Mouse (Mus musculus) hindbrain, embryonic 15.5 days (tissue): Measurements from ENCODE around the gene Mta2. TPM values are rescaled to one million over a fixed set of nuclear protein-coding genes. Genes with fewer than 3 reads are reported as not detected.

Source experiments
- ATAC-seq: fragments of 200-750 bp; cut with Nextera tagmentation; 2 replicates; pipeline ENCODE4 v1.8.0; 2017; ENCODE audit warnings: low read depth, moderate number of reproducible peaks, moderate TSS enrichment; ENCODE audit not compliant: low FRiP score
- H3K27ac ChIP-seq: fragments of 300-500 bp; sonication (generic); replicated peaks from 2 replicates; pipeline ENCODE4 v1.5.1; 2015; ENCODE audit warnings: mild to moderate bottlenecking, inconsistent platforms
- H3K27me3 ChIP-seq: fragments of 300-500 bp; sonication (generic); 2 replicates; pipeline ENCODE4 v1.6.1; 2015; ENCODE audit warnings: control low read depth, inconsistent platforms
- H3K36me3 ChIP-seq: fragments of 300-500 bp; sonication (generic); 2 replicates; pipeline ENCODE4 v1.6.1; 2015; ENCODE audit warnings: control low read depth, inconsistent platforms
- H3K4me1 ChIP-seq: fragments of 300-500 bp; sonication (generic); replicated peaks from 2 replicates; pipeline ENCODE4 v1.6.1; 2015; ENCODE audit warnings: control low read depth, inconsistent platforms
- H3K4me2 ChIP-seq: fragments of 300-500 bp; sonication (generic); 2 replicates; pipeline ENCODE4 v1.6.1; 2015; ENCODE audit warnings: moderate library complexity, mild to moderate bottlenecking, inconsistent platforms
- H3K4me3 ChIP-seq: fragments of 300-500 bp; sonication (generic); 2 replicates; pipeline ENCODE4 v1.5.1; 2015; ENCODE audit warnings: mild to moderate bottlenecking, inconsistent platforms
- H3K9ac ChIP-seq: fragments of 300-500 bp; sonication (generic); 2 replicates; pipeline ENCODE4 v1.6.1; 2015; ENCODE audit warnings: inconsistent platforms
- H3K9me3 ChIP-seq: fragments of 300-500 bp; sonication (generic); 2 replicates; pipeline ENCODE4 v1.6.1; 2016; ENCODE audit warnings: control low read depth, inconsistent platforms
- WGBS: fragments of 180-500 bp; shearing (Covaris S2); methylation state at CpG from one replicate; pipeline ENCODE4 v1.1.7; 2015; 5-methylcytosine and 5-hydroxymethylcytosine counted together
- polyA plus RNA-seq: library from polyadenylated mRNA; unstranded; fragments of >200 nt; fragmentation: Nextera tagmentation; extraction: Ambion mirVana; gene quantifications from 2 replicates; pipeline ENCODE4 v1.2.1, GENCODE M21; 2015

Mta2 gene
- polyA plus RNA-seq, 1 experiment from 2014 or later, result 109 TPM

GRCm38 (mm10) chr19:8999223-8999622, 57.5 kb downstream of the Mta2 start:
- Histone ChIP-seq H3K27me3 (no peaks in the 10 kb centered on the region), H3K9ac (no peak overlapping the region), H3K36me3 (no peaks in the 10 kb centered on the region), H3K4me3 (no peak overlapping the region), H3K27ac (no peak overlapping the region), H3K9me3 (no peaks in the 10 kb centered on the region), H3K4me1 (no peaks in the 10 kb centered on the region), H3K4me2 (no peak overlapping the region)
- WGBS, result 89% methylated on average over 4 of the region's 4 CpGs
- no peak for ATAC-seq

Other genes starting within 250 kb of the Mta2 start
- gene Slc3a2, start 218.5 kb upstream of the Mta2 start, polyA plus RNA-seq, result 170 and 175 TPM in 2 replicates
- 91.9 and 96.1 TPM in 2 replicates for gene Wdr74, start 206.0 kb upstream of the Mta2 start, polyA plus RNA-seq
- 1.3 and 1.7 TPM in 2 replicates for gene 1700092M07Rik, start 201.2 kb upstream of the Mta2 start, polyA plus RNA-seq
- 113 and 122 TPM in 2 replicates for gene Stx5a, start 200.5 kb upstream of the Mta2 start, polyA plus RNA-seq
- gene Nxf1, start 184.8 kb upstream of the Mta2 start, polyA plus RNA-seq, result 142 and 145 TPM in 2 replicates
- gene Tmem223, start 170.9 kb upstream of the Mta2 start, polyA plus RNA-seq, result 213 and 214 TPM in 2 replicates
- gene Tmem179b, start 167.4 kb upstream of the Mta2 start, polyA plus RNA-seq, result 31.6 and 33.1 TPM in 2 replicates
- 30.5 and 32.8 TPM in 2 replicates for gene Taf6l, start 155.5 kb upstream of the Mta2 start, polyA plus RNA-seq
- 133 and 144 TPM in 2 replicates for gene Polr2g, start 143.3 kb upstream of the Mta2 start, polyA plus RNA-seq
- gene Zbtb3, start 139.3 kb upstream of the Mta2 start, polyA plus RNA-seq, result 7.8 and 8.6 TPM in 2 replicates
- gene Ttc9c, start 122.5 kb upstream of the Mta2 start, polyA plus RNA-seq, result 56.8 and 58.6 TPM in 2 replicates
- 5.4 and 6.5 TPM in 2 replicates for gene Hnrnpul2, start 121.9 kb upstream of the Mta2 start, polyA plus RNA-seq
- not detected in 2 replicates for gene AC129217.1, start 112.1 kb upstream of the Mta2 start, polyA plus RNA-seq
- gene Bscl2, start 104.4 kb upstream of the Mta2 start, polyA plus RNA-seq, result 101 and 104 TPM in 2 replicates
- gene Gng3, start 102.7 kb upstream of the Mta2 start, polyA plus RNA-seq, result 450 and 460 TPM in 2 replicates
- 0.61 and 0.92 TPM in 2 replicates for gene Lrrn4cl, start 91.1 kb upstream of the Mta2 start, polyA plus RNA-seq
- 141 and 145 TPM in 2 replicates for gene Ubxn1, start 70.4 kb upstream of the Mta2 start, polyA plus RNA-seq
- 60.2 and 61.5 TPM in 2 replicates for gene Uqcc3, start 61.0 kb upstream of the Mta2 start, polyA plus RNA-seq
- gene Lbhd1, start 58.1 kb upstream of the Mta2 start, polyA plus RNA-seq, result 43.0 and 45.2 TPM in 2 replicates
- gene Gm49403, start 57.9 kb upstream of the Mta2 start, polyA plus RNA-seq, result not detected in 2 replicates
- 45.3 and 51.6 TPM in 2 replicates for gene 1810009A15Rik, start 53.0 kb upstream of the Mta2 start, polyA plus RNA-seq
- not detected in 2 replicates for gene Gm49416, start 52.9 kb upstream of the Mta2 start, polyA plus RNA-seq
- gene Ints5, start 48.9 kb upstream of the Mta2 start, polyA plus RNA-seq, result 33.0 and 35.3 TPM in 2 replicates
- gene Ganab, start 43.8 kb upstream of the Mta2 start, polyA plus RNA-seq, result 83.0 and 84.9 TPM in 2 replicates
- gene B3gat3, start 21.5 kb upstream of the Mta2 start, polyA plus RNA-seq, result 94.3 and 98.1 TPM in 2 replicates
- gene Rom1, start 12.5 kb upstream of the Mta2 start, polyA plus RNA-seq, result 2.7 and 3.1 TPM in 2 replicates
- gene Eml3, start 12.3 kb upstream of the Mta2 start, polyA plus RNA-seq, result 9.9 and 12.8 TPM in 2 replicates
- gene Tut1, start 12.0 kb downstream of the Mta2 start, polyA plus RNA-seq, result 24.9 and 25.4 TPM in 2 replicates
- 289 TPM in 2 replicates for gene Eef1g, start 25.2 kb downstream of the Mta2 start, polyA plus RNA-seq
- 4.6 TPM in 2 replicates for gene Ahnak, start 47.4 kb downstream of the Mta2 start, polyA plus RNA-seq
- gene Scgb1a1, start 146.1 kb downstream of the Mta2 start, polyA plus RNA-seq, result not detected in 2 replicates
- gene Asrgl1, start 193.8 kb downstream of the Mta2 start, polyA plus RNA-seq, result 25.1 and 28.2 TPM in 2 replicates